Mouse (Mus musculus) olfactory bulb, adult 2 months (tissue): ENCODE measurements around the gene Vwa7. TPM values are rescaled to one million over a fixed set of nuclear protein-coding genes. Genes with fewer than 3 reads are reported as not detected.

Experiments
- H3K27ac ChIP-seq: fragments of 200-500 bp; 2 replicates; pipeline ENCODE4 v1.5.1; 2012; ENCODE audit warnings: low read depth, low read length; ENCODE audit not compliant: insufficient read depth
- H3K4me1 ChIP-seq: fragments of 200-500 bp; 2 replicates; pipeline ENCODE4 v1.6.1; 2012; ENCODE audit warnings: low read length; ENCODE audit not compliant: control insufficient read depth, insufficient read depth
- H3K4me3 ChIP-seq: fragments of 200-500 bp; 2 replicates; pipeline ENCODE4 v1.5.1; 2012; ENCODE audit warnings: mild to moderate bottlenecking, low read depth, low read length, moderate library complexity; ENCODE audit not compliant: insufficient read depth
- CTCF ChIP-seq: fragments of 200-500 bp; IDR thresholded peaks from 2 replicates; pipeline ENCODE4 v1.5.1; 2012; ENCODE audit warnings: low read depth, mild to moderate bottlenecking, low read length, moderate library complexity; ENCODE audit not compliant: insufficient read depth
- POLR2A ChIP-seq: fragments of 200-500 bp; IDR thresholded peaks from 2 replicates; pipeline ENCODE4 v1.6.1; 2012; ENCODE audit warnings: mild to moderate bottlenecking, low read depth, low read length, moderate library complexity; ENCODE audit not compliant: insufficient read depth
- WGBS: fragments of 180-500 bp; shearing (Covaris S2); methylation state at CpG from one replicate; pipeline ENCODE4 v1.1.7; 2018; 5-methylcytosine and 5-hydroxymethylcytosine counted together
- polyA plus RNA-seq: library from polyadenylated mRNA; stranded (reverse); fragments of >200 nt; gene quantifications from 2 replicates; pipeline ENCODE4 v1.2.4, GENCODE M21; 2012; ENCODE audit warnings: low replicate concordance; ENCODE audit not compliant: missing spikeins, insufficient read depth, insufficient read length

Gene Vwa7
- polyA plus RNA-seq, 1 experiment: not detected

DNA sequence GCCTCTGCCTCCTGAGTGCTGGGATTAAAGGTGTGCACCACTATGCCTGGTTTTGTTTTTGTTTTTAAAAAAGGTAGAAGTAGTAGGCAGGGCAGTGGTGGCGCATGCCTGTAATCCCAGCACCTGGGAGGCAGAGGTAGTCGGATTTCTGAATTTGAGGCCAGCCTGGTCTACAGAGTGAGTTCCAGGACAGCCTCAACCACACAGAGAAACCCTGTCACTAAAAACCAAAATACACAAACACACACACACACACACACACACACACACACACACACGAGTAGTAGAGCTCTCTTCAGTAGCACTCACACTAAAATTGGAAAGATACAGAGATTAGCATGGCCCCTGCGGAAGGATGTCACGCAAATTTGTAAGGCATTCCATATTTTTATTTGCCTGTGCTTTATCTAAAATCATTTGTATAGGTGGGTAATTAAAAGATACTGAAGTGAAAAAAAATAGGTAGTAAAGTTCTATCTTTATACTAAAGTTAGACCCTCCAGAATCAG is 32.6 kb downstream of the Vwa7 start:
- TF ChIP-seq POLR2A: no peak
- TF ChIP-seq CTCF: no peak
- peaks cover 33% of the 10 kb centered on the region for H3K4me1 ChIP-seq
- 84% methylated on average over 5 of the region's 5 CpGs for WGBS
- H3K4me3 ChIP-seq: no peak overlapping the region
- H3K27ac ChIP-seq: no peak overlapping the region

- Histone ChIP-seq H3K4me1 (peaks cover 33% of the 10 kb centered on the region), H3K4me3 (peak within 1 kb of the TSS; percentile 47), H3K27ac (peak within 1 kb of the TSS; percentile 47; the same call in 1 of the 2 replicates)
- TF ChIP-seq POLR2A (no peak), CTCF (no peak)
- 22% methylated on average over 11 of the region's 11 CpGs for WGBS
Measured at GRCm38 (mm10) chr17:35049561-35050016, 33.2 kb downstream of the Vwa7 start, which contains the start of gene Clic1. Gene Clic1 (plus strand): TSS chr17:35049966.

GRCm38 (mm10) chr17:35050126-35050750 is 33.9 kb downstream of the Vwa7 start:
- H3K4me3 ChIP-seq: peak overlapping the region; percentile 47
- TF ChIP-seq CTCF (no peak), POLR2A (no peak)
- peaks cover 33% of the 10 kb centered on the region for H3K4me1 ChIP-seq
- WGBS: 12% methylated on average over 27 of the region's 27 CpGs
- H3K27ac ChIP-seq: peak overlapping the region; percentile 47; the same call in 1 of the 2 replicates

- H3K27ac ChIP-seq: peak overlapping the region; percentile 41
Measured at GRCm38 (mm10) chr17:35051156-35052086, 35.0 kb downstream of the Vwa7 start.

GRCm38 (mm10) chr17:35052271-35052798 is 36.0 kb downstream of the Vwa7 start:
- no peak for TF ChIP-seq CTCF
- no peak for TF ChIP-seq POLR2A
- WGBS: 79% methylated on average over 12 of the region's 12 CpGs
- Histone ChIP-seq H3K27ac (0 out of 2 replicates have a peak overlapping the region, but pooled peaks have one; percentile 41), H3K4me3 (no peak overlapping the region), H3K4me1 (peaks cover 24% of the 10 kb centered on the region)

More at GRCm38 (mm10) chr17:35051156-35052086, 35.0 kb downstream of the Vwa7 start:
- H3K4me3 ChIP-seq: peak overlapping the region; percentile 47
- no peak for TF ChIP-seq POLR2A
- TF ChIP-seq CTCF: no peak
- 25% methylated on average over 21 of the region's 21 CpGs for WGBS
- H3K4me1 ChIP-seq: peaks cover 27% of the 10 kb centered on the region

DNA sequence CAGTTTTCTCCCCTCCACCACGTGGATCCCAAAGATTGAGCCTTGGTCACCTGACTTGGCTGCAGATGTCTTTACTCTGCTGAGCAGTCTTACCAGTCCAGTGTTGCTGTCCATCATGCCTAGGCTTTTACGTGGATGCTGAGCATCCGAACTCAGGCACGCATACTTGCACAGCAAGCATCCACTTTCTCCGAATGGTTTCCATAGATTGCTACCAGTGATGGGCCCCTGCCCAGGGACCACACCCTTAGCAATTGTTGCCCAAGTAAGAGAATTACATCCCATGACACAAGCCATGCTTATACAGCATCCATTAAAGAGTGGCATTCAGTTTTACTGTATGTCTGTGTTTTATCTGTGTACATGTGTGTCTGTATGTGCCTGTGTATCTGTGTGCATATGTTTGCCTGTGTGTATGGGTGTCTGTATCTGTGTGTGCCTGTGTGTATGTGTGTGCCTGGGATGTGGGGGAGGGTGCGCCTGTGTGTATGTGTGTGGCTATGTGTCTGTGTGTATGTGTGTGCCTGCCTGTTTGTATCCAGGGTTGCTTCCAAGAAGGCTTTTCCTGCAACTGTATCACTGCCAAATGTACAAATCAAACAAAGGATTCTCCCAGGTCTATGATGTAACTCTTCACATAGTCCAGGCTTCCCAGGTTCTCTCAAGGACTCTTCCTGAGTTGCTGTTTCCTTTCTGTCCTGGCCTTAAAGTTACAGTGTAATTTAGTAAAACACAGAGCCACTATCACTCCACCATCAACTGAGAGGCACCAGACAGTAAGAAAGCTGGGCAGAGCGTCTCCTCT is 39.5 kb downstream of the Vwa7 start:
- Histone ChIP-seq H3K27ac (no peak overlapping the region), H3K4me3 (no peak overlapping the region), H3K4me1 (peaks cover 20% of the 10 kb centered on the region)
- 94% methylated on average over 7 of the region's 7 CpGs for WGBS
- TF ChIP-seq CTCF: no peak
- no peak for TF ChIP-seq POLR2A

- H3K27ac ChIP-seq: no peak overlapping the region
- 91% methylated on average over 3 of the region's 3 CpGs for WGBS
- H3K4me3 ChIP-seq: no peak overlapping the region
- TF ChIP-seq POLR2A (no peak), CTCF (no peak)
- peaks cover 12% of the 10 kb centered on the region; the same call in 1 of the 2 replicates for H3K4me1 ChIP-seq
Measured at GRCm38 (mm10) chr17:35057090-35057489, 40.7 kb downstream of the Vwa7 start.

GRCm38 (mm10) chr17:35058316-35058715 is 41.9 kb downstream of the Vwa7 start:
- H3K4me3 ChIP-seq: no peak overlapping the region
- H3K27ac ChIP-seq: no peak overlapping the region
- H3K4me1 ChIP-seq: peaks cover 10% of the 10 kb centered on the region; the same call in 1 of the 2 replicates
- no peak for TF ChIP-seq CTCF
- TF ChIP-seq POLR2A: no peak
- WGBS: 71% methylated on average over 9 of the region's 9 CpGs
